Mouse (Mus musculus): ENCODE measurements at regions not wholly inside any gene's neighbourhood (a gene's known extent, or its start where the extent isn't known, plus 50 kb on each side); places are given as distances from the start of the nearest gene placed in this dataset.

DNA sequence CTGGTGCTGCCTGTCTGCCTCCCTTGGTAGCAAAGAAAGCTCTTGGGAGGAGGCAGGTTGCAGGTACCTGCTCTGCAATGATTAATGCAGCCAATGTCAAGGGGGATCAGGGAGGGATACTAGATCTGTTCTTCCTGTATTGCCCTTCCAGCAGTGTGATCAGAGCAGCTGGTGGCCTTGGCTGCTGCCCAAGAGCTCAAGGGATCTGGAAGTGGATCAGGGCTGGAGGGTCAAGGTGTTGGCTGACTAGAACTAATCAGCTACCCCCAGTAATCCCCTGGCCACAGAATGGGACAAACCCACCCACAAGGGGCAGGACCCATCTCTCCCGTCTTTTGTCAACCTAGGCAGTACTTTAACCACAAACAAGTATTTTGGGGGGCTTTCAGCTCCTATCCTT is 211.8 kb upstream of the Atp6ap2 start:
- no peak for TF ChIP-seq CTCF (IDR thresholded peaks at IDR 0.05)
- no peak for TF ChIP-seq EP300 (IDR thresholded peaks at IDR 0.05)
